Mouse (Mus musculus): ENCODE data around the gene Sag.

DNA sequence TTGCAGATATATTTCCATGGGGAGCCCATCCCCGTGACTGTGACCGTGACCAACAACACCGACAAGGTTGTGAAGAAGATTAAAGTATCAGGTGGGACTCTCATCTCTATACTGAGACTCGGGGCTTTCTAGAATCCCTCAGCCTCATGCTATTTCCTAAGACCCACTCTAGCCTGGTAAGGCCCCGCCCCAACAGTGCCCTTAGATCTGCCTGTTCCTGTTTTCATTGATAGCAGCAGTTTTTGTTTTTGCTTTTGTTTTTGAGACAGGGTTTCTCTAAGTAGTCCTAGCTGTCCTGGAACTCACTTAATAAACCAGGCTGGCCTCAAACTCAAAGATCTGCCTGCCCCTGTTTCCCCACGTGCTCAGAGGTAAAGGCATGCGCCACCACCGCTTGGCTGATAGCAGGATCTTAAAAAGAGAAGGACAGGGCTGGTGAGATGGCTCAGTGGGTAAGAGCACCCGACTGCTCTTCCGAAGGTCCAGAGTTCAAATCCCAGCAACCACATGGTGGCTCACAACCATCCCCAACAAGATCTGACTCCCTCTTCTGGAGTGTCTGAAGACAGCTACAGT is 21.0 kb downstream of the Sag start:
- TF ChIP-seq CTCF (IDR thresholded peaks at IDR 0.05; ENCODE audit: borderline replicate concordance, control insufficient read depth, extremely low read depth, insufficient read depth, low read length, poor library complexity) (no peak), POLR2A (IDR thresholded peaks at IDR 0.05; ENCODE audit: control insufficient read depth, extremely low read depth, insufficient read depth, low read length, poor library complexity) (no peak)
